Mouse (Mus musculus) liver, embryonic 14.5 days (tissue): ENCODE measurements around the gene Dexi.

Experiments used
- CTCF ChIP-seq: IDR thresholded peaks from 2 replicates; pipeline ENCODE4 v1.5.1; 2016; ENCODE audit warnings: antibody characterized with exemption, low read depth, control low read depth
- EP300 ChIP-seq: IDR thresholded peaks from 2 replicates; pipeline ENCODE4 v1.6.1; 2016; ENCODE audit warnings: antibody characterized with exemption, low read depth

GRCm38 (mm10) chr16:10508691-10509090 is 34.2 kb downstream of the Dexi start:
- TF ChIP-seq CTCF (no peak), EP300 (no peak)
